Mouse (Mus musculus): ENCODE measurements around the gene Kcnh3.
A peak's percentile ranks its signal among the peaks of the same experiment; 100 is the strongest.
"Not testable (repeated sequence)": the region's sequence is repeated elsewhere in the genome, so short reads cannot be mapped to it uniquely, and the experiment has no call there.

Gene Kcnh3

DNA sequence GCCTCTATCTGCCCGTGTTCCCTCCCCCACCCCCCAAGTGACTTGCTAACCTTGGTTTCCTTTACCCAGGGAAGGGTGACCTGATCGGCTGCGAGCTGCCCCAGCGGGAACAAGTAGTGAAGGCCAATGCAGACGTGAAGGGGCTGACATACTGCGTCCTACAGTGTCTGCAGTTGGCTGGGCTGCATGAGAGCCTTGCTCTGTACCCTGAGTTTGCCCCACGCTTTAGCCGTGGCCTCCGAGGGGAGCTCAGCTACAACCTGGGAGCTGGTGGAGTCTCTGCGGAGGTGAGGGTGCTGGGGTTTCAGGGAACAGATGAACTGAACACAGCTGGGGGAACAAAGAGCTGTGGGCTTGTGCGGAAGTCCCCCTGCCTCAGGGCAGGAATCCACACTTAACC, 13.3 kb downstream of the Kcnh3 start:
- no peak for DNase-seq (ENCODE audit: extremely low read depth, insufficient read length, low spot score)

DNA sequence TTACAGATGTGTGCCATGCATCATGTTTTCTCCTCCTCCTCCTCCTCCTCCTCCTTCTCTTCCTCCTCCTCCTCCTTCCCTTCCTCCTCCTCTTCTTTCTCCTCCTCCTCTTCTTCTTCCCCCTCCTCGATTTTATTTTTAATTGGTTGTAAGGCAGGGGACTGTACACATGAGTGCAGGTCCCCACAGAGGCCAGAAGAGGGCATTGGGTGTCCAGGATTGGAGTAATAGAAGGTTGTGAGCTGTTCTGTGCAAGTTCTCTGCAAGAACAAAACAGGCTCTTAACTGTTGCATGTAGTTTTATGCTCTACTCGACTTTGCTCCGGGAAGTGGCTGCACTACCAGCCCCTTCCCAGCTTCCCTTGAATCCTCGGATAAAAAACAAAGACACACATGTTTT, 15.5 kb downstream of the Kcnh3 start:
- DNase-seq (ENCODE audit: extremely low read depth, insufficient read length, low spot score), result no peak

DNA sequence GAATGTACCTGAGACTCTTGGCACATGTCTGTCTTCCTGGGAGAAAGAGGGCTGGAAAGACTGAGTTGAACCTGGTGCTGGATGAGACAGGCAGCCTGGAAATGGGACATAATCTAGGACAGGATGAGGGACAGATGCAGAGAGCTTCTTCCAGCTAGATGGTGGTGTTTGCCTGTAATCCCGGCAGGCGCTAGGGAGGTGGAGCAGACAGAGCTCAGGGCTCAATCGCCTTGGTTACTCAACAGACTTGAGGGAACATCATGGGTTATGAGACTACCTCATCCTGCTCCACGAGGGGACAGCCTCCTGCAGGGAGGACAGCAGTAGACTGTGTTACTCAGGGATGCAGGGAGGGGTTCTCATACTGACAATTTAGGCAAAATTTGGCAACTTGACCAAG, 16.6 kb downstream of the Kcnh3 start:
- DNase-seq (ENCODE audit: extremely low read depth, insufficient read length, low spot score), result no peak

DNA sequence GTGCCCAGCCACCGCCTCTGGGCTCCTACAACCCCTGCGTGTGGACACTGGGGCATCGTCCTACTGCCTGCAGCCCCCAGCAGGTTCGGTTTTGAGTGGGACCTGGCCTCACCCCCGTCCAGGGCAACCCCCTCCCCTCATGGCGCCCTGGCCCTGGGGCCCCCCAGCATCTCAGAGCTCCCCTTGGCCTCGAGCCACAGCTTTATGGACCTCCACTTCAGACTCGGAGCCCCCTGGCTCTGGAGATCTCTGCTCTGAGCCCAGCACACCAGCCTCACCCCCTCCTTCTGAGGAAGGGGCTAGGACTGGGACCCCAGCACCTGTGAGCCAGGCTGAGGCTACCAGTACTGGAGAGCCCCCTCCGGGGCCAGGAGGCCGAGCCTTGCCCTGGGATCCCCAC, 17.4 kb downstream of the Kcnh3 start:
- DNase-seq (ENCODE audit: extremely low read depth, insufficient read length, low spot score), result no peak

DNA sequence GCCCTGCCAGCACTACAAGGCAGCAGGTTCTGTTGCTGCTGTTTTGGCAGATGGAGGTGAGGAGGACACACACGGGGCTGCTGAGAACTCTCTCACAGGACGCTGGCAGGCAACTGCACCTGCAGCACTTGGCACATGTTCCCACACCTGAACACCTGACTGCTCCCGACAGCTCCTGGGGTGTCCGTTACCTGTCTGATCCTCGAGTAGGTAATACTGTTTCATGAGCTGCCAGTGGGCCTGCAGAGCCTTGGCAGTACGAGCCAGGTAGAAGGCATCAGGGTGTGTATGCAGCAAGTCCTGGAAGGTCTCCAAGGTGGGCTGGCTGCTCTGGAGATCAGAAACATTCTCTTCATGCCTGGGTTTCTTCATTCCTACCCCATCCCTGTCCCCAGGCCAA, 22.1 kb downstream of the Kcnh3 start:
- not testable (repeated sequence) for DNase-seq (ENCODE audit: extremely low read depth, insufficient read length, low spot score)

DNA sequence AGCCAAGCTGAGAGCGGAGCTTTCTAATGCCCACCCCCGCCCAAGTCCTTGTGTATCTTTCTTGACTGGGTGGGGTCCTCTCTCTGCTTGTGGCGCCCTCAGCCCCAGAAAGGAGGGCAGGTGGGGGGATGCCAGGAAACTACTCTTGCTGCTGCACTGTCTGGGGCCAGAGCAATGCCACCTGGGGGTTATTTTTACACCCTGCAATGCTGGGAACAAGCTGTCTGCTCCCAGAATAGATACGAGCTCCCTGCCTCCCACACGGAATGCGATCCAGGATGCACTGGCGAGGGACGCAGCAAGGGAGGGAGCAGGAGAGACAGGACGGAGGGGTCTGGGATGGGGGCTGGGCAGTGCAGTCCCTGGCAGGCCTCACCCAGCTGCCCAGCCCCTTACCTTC, 24.3 kb downstream of the Kcnh3 start:
- DNase-seq (ENCODE audit: extremely low read depth, insufficient read length, low spot score), result no peak

DNA sequence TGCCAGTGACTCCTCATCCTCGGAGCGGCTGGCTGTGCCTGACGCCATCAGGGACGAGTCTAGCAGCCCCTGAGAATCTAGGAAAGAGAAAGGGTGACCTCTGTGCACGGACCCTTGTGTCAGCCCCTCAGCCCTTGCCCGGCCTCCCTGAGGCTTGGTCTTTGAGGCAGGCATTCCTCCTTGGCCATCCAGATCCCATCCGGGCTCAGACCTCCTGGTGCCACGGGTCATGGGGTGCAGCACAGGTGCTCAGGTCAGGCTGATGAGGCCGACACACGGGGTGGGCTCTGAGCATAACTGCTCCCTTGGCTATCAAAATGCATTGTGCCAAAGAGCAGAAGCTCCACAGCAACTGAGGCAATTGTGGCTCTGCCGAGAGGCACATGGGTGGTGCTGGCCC, 25.3 kb downstream of the Kcnh3 start:
- DNase-seq (ENCODE audit: extremely low read depth, insufficient read length, low spot score), result no peak

DNA sequence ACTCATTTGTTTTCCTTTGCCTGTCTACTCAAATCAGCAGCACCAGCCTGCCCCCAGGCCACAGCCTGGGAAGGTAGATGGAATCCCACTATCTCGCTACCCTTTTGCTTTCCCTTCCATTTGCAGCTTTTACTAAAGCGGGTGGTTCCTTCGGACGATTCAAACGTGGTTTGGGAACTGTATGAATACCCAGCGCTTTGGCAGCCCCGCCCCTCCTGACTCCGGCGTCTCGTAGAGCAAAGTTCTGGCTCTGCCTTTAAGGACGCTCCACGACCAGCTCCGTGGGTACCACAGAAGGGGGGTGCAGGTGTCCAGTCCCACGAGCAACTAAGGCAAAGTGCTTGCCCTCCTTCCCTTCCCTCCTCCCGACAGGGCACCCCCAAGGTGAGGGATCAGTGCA, 26.4 kb downstream of the Kcnh3 start:
- DNase-seq (ENCODE audit: extremely low read depth, insufficient read length, low spot score), result not testable (repeated sequence)

DNA sequence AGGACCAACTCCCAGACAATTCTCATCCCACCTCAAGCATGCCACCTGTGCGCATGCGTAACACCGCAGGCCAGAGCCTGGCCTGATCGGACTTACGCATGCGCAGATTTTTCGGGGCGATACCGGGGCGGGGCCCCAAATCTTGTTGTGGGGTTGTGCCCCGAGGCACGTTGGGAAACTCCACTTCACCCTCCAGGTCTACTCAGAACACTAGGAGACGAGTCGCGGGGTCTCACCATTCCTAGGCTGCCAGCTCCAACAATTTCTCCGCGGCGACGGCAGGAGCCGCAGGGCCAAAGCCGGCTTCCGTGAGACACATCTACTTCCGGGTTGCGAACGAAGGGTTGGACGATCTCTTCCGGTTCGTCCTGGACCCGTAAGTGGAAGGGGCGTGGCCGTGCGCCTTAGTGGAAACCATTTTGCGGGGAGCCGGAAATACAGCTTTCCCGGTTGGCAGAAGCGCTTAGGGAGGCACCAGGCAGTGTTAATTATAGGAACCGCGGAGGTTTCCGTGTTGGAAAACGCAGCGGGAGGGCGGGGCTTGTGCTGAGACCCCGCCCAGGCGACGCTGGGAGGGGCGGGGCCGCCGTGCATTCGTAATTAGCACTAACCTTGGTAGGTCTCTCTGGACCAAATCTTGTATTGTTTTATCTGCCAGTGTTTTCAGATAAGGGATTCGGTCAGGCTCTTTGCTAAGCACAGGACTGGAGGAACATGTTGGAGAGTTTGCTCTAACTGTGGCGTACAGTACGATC, 27.1 kb downstream of the Kcnh3 start, which contains the start of gene Mcrs1:
TSS of gene Mcrs1 (minus strand) at position 336 of the 755 bp plus-strand sequence.
- DNase-seq (ENCODE audit: extremely low read depth, insufficient read length, low spot score), result peak; percentile 95

DNA sequence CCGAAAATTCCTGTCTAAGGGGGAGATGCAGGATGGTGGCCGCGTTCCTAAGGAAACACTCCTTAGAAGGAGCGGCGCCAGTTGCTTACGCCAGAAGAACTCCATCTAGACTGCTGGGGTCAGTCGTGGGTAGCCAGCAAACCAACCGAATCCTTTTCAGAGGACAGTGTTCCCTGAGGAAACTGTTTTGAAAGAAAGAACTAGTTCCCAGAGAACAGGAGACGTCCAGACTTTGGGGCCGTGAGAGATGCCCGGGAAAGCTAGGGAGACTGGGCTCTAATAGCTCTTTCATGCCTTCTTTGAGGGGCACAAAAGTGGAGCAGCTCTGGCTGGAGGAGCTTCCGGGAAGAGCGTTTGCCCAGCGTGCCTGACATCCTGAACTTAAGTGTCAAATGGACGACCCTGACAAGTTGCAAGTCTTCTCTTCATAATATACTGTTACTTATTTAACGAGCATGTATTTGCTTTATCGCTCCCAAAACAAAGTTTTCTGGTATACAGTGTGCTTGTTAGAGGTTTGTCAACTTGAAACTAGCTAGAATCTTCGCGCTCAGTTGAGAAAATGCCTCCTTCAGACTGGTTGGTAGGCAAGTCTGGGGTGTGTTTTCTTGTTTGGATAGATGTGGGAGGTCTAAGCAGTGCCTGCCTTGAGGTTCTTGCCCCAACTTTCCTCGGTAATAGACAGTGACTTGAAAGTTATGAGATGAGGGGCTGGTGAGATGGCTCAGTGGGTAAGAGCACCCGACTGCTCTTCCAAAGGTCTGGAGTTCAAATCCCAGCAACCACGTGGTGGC, 27.9 kb downstream of the Kcnh3 start:
- peak; percentile 44 for DNase-seq (ENCODE audit: extremely low read depth, insufficient read length, low spot score)

DNA sequence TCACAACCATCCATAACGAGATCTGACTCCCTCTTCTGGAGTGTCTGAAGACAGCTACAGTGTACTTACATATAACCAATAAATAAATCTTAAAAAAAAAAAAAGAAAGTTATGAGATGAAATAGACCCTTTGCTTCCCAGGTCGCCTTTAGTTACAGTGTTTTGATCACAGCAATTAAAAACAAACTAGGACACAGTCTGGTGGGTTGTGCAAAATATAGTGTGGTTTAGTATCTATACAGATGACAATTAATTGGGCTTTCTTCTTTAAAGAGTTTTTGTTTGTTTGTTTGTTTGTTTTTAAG, 28.5 kb downstream of the Kcnh3 start:
- not testable (repeated sequence) for DNase-seq (ENCODE audit: extremely low read depth, insufficient read length, low spot score)

DNA sequence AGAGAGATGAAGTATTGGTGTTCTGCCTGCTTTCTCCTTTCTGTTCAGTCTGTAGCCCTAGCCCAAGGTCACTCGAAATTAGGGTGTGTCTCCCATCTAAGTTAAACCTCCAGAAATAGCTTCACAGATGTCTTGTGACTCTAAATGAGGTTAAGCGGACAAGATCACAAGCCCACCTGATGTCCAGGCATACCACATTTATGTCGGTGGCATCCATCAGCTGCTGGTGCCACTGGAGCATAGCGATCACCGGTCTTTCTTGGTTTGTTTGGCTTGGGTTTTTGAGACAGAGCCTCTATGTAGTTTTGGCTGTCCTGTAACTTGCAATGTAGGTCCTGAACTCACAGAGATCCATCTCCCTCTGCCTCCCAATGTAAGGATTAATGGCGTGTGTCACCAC, 29.1 kb downstream of the Kcnh3 start:
- no peak for DNase-seq (ENCODE audit: extremely low read depth, insufficient read length, low spot score)

DNA sequence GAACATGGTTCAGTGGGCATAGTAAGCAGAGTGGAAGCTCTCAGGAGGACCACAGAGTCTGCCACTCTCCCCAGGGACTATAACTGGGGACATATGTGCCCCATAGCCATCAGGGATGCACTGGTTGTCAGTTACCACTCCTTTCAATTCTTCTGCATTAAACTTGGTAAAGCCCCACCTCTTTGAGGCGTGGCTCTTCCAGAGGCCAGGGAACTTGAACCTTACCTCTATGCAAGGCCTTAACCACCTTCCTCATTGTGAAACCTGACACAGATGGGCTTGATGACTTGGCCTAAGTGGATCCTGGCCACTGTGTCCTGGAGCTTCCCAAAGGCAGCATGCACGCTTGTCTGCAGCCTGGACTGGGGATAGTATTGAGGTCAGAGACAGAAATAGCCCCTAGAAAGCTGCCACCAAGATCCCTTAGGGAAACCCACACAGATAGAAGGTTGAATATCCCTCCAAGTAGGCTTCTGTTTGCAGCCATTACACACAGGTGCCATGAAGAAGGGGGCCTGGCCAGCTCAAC, 29.9 kb downstream of the Kcnh3 start:
- no peak for DNase-seq (ENCODE audit: extremely low read depth, insufficient read length, low spot score)

DNA sequence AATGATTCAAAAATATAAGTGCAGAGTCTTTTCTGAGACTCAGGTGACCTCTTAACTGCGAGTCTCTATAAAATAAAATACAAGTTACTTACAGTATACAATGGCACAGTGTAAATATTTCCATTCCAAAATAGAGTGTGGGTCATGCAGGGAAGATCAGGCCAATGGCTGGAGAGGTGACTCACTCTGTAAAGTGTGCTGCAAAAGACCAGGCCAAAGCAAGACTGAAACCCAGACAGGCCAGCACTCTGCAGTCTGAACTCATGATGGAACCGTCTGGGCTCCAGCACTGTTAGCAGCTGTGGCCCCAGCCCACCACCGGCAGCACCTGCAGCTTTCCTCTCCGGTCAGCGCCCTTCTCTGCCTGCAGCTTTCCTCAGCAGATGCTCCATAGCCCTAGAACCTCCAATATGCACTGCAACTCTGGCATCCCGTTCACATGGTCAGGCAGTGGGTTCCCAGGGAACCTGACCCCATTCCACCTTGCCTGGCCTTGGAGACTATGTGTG, 30.6 kb downstream of the Kcnh3 start:
- no peak for DNase-seq (ENCODE audit: extremely low read depth, insufficient read length, low spot score)

DNA sequence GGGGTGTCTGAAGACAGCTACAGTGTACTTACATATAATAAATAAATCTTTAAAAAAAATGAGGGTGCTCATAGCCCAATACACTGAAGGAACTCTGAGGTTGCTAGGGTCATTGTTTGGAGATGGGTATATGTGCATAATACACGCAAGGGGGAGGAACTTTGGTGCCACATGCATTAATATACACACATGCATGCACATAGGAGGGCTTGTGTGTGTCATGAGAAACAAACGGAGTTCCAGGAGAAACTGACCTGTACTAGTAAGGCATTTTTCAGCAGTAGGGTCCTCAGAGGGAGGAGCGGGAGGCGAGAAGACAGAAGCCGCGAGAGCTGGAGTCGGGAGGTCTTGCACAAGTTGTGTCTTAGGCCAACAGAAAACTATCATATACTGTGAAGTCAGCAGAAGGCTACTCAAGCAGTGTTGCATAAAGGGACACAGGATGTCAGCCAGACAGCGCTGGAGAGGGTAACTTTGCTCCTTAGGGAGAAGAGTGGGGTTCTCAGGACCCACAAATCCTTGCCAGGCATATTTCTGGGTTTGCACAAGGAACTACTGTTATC, 34.6 kb downstream of the Kcnh3 start:
- no peak for DNase-seq (ENCODE audit: extremely low read depth, insufficient read length, low spot score)

DNA sequence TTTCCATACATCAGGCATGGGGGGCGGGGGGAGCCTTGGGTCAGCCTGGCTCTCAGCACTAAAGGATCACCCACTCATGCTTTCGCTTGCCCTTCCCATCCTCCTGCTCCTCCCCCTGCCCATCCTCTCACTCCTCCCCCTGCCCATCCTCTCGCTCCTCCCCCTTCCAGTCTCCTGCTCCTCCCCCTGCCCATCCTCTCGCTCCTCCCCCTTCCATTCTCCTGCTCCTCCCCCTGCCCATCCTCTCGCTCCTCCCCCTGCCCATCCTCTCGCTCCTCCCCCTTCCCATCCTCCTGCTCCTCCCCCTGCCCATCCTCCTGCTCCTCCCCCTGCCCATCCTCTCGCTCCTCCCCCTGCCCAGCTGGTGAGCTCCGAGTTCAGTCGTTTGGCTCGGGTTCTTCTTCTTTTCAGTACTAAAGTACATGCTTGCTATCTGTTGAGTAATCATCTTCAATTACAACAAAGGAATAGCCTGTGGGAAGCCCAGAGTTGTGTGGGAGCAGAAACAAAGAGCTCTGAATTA, 35.1 kb downstream of the Kcnh3 start:
- DNase-seq (ENCODE audit: extremely low read depth, insufficient read length, low spot score), result peak; percentile 78

DNA sequence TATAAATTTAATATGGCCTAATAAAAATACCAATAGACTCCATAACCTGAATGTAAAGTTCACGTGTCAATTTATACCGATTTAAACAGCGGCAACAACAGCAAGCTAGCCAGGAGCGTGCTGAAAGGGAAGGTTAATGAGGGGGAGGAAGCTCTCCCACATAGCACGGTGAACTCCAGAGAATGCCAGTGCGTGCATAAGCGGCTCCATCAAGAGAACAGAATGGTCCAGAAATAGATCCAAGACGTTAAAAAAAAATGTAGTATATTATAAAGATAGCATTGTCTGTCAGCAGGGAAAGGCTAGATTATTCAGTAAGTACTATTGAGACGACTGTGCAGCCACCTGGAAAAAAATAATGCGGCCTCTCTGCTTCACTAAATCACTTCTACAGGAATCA, 38.0 kb downstream of the Kcnh3 start:
- DNase-seq (ENCODE audit: extremely low read depth, insufficient read length, low spot score), result no peak

DNA sequence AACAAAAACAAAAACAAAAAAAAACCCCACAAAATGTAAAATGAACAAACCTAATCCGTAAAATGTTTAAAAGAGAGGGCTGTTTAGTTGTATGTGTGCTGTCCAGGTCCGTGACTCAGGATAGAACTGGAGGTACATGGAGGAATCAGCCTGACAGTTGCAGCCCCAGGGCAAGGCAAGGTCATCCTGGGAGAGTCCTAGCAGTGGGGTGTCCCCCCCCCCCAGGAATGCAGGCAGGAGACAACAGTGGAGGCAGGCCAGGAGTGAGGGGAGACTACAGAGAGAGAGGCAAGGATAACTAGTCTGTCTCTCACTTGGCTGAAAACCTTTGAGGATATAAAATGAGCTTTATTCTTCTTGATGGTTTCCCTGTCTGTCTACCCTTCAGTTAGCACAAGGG, 39.7 kb downstream of the Kcnh3 start:
- no peak for DNase-seq (ENCODE audit: extremely low read depth, insufficient read length, low spot score)

DNA sequence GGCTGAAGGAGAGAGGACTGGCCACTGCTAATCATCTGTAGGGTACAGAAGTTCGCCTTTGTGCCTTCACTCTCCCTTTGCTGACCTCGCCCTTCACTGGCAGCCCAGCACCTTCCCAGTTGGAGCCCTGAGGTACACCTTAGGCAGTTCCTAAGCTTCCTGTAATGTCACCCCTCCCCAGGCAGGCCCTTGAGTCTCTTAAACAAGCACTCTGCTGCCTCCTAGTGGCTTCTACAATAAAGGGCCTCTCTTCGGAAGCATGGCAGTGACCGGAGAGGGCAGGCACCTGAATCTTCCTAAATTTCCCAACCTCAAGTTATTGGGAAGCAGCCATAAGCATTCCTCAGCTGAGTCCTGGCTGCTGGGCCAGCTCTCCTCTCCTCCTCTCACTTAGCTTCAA, 41.0 kb downstream of the Kcnh3 start:
- peak; percentile 54 for DNase-seq (ENCODE audit: extremely low read depth, insufficient read length, low spot score)

DNA sequence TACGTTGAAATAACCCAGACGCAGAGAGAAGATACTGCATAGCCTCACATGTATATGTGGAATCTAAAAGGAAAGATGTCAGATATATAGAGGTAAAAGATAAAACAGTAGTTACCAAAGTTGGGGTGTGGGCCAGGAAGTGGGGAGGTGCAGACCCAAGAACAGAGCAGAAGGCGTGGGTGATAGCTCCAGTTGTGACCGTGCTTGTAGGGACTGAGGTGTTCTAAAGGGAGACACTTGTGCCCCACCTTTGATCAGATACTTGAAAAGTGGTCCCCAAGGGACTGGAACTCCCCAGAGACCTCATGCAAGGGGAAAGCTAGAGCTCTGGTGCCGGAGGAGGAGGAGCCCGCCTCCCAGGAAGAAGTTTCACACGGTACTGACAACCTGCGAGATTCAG, 51.4 kb downstream of the Kcnh3 start:
- DNase-seq (ENCODE audit: extremely low read depth, insufficient read length, low spot score), result no peak

DNA sequence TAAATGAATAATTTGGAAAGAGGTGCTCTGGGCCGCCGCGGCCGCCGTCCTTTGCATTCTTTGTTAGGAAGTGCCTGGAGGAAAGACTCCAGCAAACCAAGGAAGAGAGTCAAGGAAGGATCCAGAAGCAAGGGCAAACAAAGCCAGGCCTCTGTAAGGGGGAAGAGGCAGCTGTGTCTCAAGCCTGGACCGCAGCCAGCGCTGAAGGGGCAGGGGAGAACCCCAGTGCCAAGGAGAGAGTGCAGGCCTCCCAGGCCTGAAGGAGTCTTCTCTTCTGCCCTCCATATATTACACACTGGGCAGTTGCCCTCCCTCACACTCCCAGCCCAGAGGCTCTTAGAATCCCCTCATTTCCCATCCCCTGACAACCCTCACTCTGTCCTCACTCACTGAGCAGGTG, 53.6 kb downstream of the Kcnh3 start:
- DNase-seq (ENCODE audit: extremely low read depth, insufficient read length, low spot score), result no peak

All from 3134 (cell line).